Mouse (Mus musculus) adrenal gland, postnatal 4 days (tissue): ENCODE measurements around the gene Ptpn14. TPM values are rescaled to one million over a fixed set of nuclear protein-coding genes. Genes with fewer than 3 reads are reported as not detected.
"Not testable (repeated sequence)": the region's sequence is repeated elsewhere in the genome, so short reads cannot be mapped to it uniquely, and the experiment has no call there.

Experiments used
- DNase-seq, 2 experiments: peaks; one replicate each; pipeline ENCODE4 v3.0.0; 2021 to 2022; ENCODE audit warnings: low spot score in 2 of 2, mixed read lengths in 2 of 2
- long read RNA-seq, 2 experiments: library from polyadenylated mRNA; stranded (forward); transcript quantifications; one replicate each; pipeline ENCODE4 v2.0.0; 2021
- total RNA-seq, 2 experiments: library from RNA; stranded (reverse); gene quantifications; 2 replicates each; pipeline ENCODE4 v1.2.3; 2021

Gene Ptpn14
- 10 to 100 TPM; 20.7 to 33.7 TPM for total RNA-seq
- long read RNA-seq, experiment 1: 0 reads
- long read RNA-seq, experiment 2, partial matches to known transcripts: 5 of 9 reads
- long read RNA-seq, experiment 2, other reads (novel, unspliced or antisense): 3 of 9 reads

DNA sequence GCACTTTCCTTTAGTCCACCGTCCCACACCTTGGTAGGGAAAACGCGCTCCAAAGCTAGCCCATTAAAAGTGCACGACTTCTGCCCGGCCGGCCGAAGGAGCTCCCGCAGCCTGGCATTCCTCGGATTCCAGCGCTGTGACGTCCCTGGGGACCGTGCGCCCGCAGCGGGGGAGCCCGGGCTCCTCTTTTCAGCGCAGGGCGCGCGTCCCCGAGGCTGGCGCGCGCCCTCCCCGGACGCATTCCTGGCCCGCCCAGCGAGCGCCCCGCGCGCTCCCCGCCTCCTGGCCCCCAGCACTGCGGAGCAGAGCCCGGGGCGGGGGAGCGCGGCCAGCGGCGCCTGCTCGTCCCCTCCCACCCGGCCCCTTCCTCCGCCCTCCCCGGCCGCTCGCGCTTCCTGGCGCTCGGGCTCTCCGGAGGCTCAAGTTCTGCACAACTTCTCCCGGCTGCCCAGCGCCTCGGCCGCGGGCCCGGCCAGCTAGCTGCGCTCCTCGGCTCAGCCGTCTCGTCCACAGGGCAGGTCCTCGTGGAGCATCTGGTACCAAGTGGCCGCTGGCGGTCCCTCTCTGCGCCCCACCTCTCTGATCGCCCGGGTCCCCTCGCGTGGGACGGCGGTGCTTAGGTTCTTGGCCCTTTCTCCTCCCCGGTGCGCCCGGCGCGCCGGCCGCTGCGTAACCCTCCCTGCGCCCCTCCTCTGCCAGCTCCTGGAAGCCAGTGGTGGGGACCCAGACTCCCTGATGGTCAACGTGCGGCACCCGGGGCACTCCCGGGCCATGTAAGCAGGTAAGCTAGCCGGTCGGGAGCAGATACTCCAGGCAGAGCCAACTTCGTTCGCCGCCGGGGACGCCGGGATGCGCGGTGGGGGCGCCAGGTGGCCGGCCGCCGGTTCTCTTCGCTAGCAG is at the start of gene Ptpn14:
Gene Ptpn14 (plus strand): TSS at position 385 of the 900 bp plus-strand sequence.
- DNase-seq: peak; percentile 64 to 72

GRCm38 (mm10) chr1:189679555-189679954 is 48.5 kb upstream of the Ptpn14 start:
- DNase-seq: no peak

DNA sequence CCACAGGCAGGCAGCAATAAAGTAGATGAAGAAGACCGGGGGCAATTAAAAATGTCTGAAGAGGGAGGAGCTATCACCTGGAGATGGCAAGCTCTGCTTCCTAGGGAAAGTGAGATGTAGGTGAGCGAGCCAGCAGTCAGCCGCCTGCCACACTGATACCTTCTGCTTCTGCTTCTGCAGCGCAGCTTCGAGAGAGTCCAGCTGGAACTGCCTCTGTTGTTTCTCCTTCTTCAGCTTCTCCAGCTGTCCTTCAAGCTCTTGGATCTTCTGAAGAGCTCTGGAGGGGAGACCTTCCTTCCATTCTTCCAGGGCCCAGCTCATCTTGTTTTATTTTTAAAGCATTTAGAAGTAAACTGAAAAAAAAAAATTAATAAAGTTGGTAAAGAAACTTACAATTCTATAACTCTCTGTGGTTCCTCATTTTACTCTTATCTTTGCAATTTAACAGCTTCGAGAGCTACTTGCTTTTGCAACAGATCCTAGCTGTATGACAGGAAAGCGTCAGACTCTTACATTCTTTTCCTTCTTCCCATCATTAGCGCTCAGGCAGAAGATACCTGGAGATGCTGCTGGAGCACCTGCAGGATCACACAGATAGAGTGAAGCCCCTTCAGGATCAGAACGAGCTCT is 43.2 kb upstream of the Ptpn14 start:
- DNase-seq: no peak

DNA sequence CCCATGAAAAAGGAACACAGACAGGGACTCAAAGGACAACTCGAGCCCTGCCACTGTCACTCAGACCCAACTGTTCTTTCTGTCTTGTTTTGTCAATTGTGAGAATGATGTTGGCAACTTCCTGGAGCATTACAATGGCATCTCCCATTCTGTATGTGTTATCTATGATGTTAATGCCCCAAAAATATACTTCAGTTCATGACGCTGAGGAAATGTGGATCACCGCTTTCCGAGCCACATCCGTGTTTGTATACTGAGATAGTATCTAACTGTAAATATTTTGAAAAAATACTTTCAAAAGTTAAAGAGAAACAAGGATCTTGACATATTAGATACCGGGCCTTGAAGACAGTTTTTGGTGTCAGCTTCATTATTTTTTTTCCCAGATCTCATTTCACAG is 42.0 kb upstream of the Ptpn14 start:
- no peak for DNase-seq

DNA sequence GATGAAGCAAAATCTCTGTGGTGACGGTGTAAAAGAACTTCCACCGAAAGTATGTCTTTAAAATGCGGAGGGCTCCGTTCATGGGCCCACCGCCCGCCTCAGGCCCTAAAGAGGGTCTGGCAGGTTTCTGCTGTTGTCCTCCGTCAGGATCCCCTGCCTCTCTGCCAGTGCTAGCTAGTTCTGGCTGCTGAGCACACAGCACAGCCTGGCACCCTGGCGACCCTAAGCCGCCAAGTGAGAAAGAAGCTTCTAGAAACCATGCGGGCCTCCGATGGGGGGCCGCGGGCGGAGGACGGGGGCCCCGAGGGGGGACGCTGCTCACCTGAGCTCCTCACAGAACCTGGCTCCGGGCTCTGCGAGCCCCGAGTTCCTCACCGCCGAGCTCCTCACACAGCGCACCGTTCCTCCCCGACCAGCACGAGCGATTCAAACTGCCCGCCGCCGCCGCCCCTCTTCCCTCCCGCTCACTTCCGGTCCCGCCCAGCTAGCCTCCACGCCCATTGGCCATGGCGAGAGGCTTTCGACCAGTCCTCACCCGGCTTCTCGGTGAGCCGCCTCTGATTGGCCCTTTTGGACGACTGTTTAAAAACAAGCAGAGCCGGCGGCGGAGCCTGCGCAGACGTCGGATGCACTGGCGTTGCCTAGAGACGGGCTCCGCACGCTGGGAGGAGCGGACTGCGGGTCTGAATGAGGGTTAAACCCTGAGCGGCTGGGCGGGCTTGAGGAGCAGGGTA is 40.2 kb upstream of the Ptpn14 start, which contains the start of gene Cenpf:
Gene Cenpf (minus strand): TSS at position 433 of the 734 bp plus-strand sequence.
- DNase-seq: peak; percentile 92 to 96

GRCm38 (mm10) chr1:189688388-189688750 is 39.7 kb upstream of the Ptpn14 start:
- DNase-seq: no peak

DNA sequence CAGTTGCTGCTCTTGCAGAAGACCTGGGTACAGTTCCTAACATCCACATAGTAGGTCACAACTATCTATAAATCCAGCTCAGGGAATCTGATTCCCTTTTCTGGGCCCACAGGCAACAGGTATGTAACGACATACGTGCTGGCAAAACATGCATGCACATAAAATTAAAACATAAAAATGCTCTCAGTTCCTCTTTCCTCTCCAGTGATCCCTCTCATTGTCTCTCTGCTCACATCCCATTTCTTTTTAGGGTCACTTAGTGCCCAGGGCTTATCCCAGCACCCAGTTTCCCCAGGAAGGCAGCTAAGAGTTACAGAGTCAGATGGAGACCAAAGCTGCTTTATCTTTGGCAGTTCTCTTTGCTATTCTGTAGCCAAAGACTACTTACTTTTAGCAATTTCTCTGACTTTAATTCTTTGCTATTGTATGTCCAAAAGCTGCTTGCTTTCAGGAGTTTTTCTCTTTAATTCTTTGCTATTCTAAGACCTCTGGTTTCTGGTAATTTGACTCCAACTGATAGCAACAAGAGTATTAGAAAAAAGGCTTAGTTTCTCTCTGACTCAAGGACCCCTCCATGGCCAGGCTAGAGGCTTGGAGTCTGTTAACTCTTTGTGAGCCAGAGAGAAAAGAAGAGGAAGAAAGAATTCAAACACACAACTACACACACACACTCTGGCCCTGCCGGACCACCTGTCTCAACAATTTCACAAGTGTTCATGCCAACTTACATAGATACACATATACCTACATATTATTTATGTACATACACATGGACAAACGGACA is 38.8 kb upstream of the Ptpn14 start:
- DNase-seq: no peak

DNA sequence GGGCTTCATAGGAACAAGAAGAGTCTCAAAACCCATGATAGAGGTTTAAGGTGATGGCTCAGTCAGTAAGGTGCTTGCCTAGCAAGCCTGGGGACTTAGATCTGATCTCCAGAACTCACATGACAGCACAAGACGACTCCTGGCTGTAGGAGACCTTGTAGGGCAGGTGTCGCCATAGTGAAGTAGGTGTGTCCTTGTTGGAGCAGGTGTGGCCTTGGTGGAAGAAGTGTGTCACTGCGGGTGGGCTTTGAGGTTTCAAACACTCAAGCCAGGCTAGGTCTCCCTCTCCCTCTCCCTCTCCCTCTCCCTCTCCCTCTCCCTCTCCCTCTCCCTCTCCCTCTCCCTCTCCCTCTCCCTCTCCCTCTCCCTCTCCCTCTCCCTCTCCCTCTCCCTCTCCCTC is 35.6 kb upstream of the Ptpn14 start:
- not testable (repeated sequence) for DNase-seq

GRCm38 (mm10) chr1:189694391-189694790 is 33.7 kb upstream of the Ptpn14 start:
- no peak for DNase-seq

- DNase-seq: no peak
These were observed 32.7 kb upstream of the Ptpn14 start for GRCm38 (mm10) chr1:189695321-189695720.

GRCm38 (mm10) chr1:189698416-189698815 is 29.7 kb upstream of the Ptpn14 start:
- no peak for DNase-seq

DNA sequence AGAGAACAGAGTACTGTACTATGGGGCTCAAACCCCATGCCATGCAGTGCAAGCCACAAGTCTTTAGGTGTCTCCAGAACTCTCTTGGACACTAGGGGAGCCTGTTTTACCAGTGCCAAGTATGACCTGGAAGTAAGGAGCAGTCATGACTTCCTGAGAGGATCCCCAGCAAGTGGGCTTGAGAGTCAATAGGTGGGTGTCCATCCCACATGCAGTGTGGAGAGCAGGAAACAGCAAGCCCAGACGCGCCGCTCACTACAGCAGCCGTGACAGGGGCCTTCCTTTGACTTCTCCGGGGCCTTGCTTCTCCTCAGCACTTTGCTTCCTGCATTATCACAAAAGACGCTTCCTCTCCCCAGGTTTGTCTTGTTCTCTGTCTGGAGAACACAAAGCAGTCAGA is 27.9 kb upstream of the Ptpn14 start:
- DNase-seq: no peak

DNA sequence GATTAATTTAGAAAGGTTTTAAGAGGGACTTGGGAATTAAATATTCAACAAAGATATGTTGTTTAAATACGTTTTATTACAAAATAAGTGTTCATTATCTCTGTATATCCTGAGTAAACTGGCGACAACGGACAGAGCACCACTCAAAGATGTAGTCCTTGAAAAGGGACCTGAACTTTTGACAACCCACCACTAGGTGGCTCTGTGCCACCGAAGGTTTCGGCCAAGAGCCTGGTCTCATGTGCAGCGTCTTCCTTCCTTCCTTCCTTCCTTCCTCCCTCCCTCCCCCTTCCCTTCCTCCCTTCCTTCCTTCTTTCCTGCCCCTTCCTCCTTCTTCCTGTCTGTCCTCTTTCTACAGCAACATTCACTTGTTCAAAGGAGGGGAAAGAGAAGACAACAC is 27.1 kb upstream of the Ptpn14 start:
- DNase-seq: peak; percentile 29 to 40

DNA sequence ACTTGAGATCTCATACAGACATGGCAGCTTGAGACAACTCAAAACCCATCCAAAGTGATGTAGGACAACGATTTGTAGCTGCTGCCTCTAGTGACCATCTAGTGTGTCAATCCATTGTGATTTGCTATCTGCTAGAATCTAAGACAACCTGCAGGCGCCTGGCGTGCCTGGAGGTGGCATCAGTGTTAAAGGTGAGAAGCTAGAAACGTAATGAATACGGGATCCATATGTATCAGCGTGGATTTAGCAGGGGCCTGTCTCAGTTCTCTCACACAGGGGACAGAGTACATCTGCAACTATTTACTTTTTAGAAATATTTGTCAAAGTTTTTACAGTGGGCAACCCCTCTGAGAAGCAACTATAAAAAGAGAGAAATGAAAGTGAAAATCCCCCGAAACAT is 24.9 kb upstream of the Ptpn14 start:
- DNase-seq: no peak

DNA sequence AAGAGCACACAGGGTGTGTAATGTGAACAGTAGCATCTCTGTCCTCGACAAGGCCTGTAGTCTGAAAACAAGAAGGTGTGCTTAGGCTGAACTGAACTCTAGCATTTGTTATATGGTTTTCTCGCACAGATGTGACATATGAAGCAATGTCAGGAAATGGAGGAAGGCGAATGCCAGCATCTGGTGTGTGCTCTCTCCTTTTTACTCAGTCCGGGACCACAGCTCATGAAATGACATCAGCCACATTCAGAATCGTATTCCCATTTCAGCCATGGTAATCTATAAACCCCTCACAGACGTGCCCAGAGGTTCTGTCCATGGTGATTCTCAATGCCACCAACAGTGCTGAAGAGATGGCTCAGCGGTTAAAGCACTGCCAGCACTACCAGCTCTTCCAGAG is 24.5 kb upstream of the Ptpn14 start:
- DNase-seq: no peak

DNA sequence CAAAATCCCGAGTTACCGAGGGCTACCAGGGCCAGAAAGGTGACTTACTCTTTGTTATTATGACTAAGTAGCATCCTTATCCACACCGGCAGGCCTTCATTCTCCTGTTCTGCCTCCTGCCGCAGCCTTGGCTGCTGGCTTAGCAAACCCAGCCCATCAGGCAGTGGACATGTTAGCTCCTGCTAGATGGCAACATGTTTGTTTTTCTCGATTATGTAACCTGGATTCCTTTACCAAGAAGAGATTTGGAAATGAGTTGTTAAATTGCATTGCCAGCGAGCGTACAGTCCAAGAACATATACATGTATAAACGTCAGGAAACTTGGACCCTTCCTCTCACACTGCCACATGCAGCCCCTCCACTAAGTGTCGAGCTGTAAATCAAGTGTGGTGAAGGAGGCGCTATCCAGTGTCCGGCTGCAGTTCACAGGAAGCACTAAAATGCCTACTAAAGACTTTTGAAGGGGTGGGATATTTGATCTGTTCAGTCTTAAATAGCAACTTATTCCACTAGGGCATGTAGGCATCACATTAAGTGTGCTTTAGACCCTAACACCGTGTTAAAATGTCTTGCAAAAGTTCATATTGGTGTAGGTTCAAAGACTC is 21.9 kb upstream of the Ptpn14 start:
- no peak for DNase-seq

GRCm38 (mm10) chr1:189707014-189707413 is 21.1 kb upstream of the Ptpn14 start:
- DNase-seq: no peak

GRCm38 (mm10) chr1:189707419-189707818 is 20.6 kb upstream of the Ptpn14 start:
- no peak for DNase-seq

DNA sequence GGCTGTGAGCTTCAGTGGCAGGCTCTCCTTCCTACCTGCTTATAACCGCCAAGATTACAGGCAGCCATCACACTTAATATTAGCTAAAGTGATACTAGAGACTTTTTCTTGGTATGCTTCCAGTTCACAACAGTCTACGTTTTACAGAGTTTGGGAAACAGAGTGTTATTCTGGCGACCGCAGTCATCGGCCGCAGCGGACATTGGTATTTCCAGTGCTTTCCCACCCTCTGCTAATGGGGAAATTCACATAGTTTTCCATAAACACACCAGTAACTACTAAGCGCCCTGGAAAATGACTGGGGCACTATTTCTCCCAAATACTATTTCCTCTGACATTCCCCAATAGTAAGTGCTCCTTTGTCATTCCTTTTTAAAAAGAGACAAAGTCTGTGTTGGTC is 19.1 kb upstream of the Ptpn14 start:
- no peak for DNase-seq
